Mouse (Mus musculus): ENCODE data around the gene 1700018G05Rik. TPM values are rescaled to one million over a fixed set of nuclear protein-coding genes. Genes with fewer than 3 reads are reported as not detected.
"Not testable (repeated sequence)": the region's sequence is repeated elsewhere in the genome, so short reads cannot be mapped to it uniquely, and the experiment has no call there.

The 1700018G05Rik gene
- polyA plus RNA-seq (2014; fragmentation: Nextera tagmentation; extraction: Ambion mirVana) = not detected in 2 replicates

DNA sequence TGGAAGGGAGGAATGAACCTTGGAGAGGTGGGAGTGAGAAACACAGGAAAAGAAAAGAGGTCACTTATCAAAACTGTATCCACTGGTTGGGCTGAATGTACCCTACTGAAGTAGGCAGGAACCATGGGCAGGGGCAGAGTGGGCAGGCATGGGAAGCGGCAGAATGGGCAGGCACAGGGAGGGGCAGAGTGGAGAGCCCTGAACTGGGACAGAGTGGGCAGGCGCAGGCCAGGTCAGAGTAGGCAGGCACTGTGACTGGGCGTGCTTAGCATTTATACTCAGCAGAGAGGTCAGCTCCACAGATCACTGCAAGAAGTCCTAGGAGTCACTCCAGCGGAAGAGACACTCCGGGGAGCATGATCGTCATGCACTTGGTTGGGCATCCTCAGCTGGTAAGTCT, at the start of gene 1700018G05Rik:
Gene 1700018G05Rik (plus strand): TSS at position 301 of the 400 bp plus-strand sequence.
- not testable (repeated sequence) for H3K9me3 ChIP-seq (ENCODE audit: control insufficient read depth, low read length); H3K4me1 ChIP-seq (ENCODE audit: control insufficient read depth, insufficient read depth, low read length); ATAC-seq (ENCODE audit: insufficient number of reproducible peaks, low FRiP score, low TSS enrichment, low read depth); DNase-seq (ENCODE audit: low spot score); H3K4me2 ChIP-seq (ENCODE audit: low read depth, severe bottlenecking); H3K9ac ChIP-seq (ENCODE audit: low read length); H3K27me3 ChIP-seq (ENCODE audit: control insufficient read depth, insufficient read depth, low read length); H3K36me3 ChIP-seq (ENCODE audit: control insufficient read depth, insufficient read depth, low read length); H3K4me3 ChIP-seq (ENCODE audit: low read depth, low read length); H3K27ac ChIP-seq (replicated peaks; ENCODE audit: low read depth, low read length)
- 91% methylated on average over 5 of the region's 6 CpGs for WGBS

DNA sequence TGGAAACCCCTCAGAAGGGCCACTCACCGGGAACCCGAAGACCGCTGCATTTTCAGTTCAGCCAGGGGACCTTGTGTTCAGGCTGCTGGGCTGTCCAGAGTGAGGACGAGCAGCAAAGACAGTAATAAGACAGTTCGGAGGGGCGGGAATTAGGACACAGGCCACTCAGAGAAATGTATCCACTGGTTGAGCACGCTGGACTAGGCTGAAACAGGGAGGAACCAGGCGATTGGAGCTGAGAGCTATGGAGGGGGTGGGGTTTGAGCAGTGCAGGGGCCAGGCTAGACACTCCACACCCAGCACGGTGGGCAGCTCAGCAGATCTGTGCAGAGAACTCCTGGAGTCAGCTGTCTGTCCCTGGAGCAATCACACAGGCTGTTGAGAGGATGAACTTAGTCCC, 19.6 kb upstream of the 1700018G05Rik start, which contains the start of the genes Dmrtc1a and 1700011M02Rik:
Gene Dmrtc1a (minus strand): TSS at position 101 of the 400 bp plus-strand sequence.
Gene 1700011M02Rik (plus strand): TSS at position 319 of the 400 bp plus-strand sequence.
- not testable (repeated sequence) for H3K4me3 ChIP-seq (ENCODE audit: low read depth, low read length); H3K27ac ChIP-seq (replicated peaks; ENCODE audit: low read depth, low read length); DNase-seq (ENCODE audit: low spot score); H3K4me1 ChIP-seq (ENCODE audit: control insufficient read depth, insufficient read depth, low read length); H3K9me3 ChIP-seq (ENCODE audit: control insufficient read depth, low read length); H3K9ac ChIP-seq (ENCODE audit: low read length); H3K4me2 ChIP-seq (ENCODE audit: low read depth, severe bottlenecking); ATAC-seq (ENCODE audit: insufficient number of reproducible peaks, low FRiP score, low TSS enrichment, low read depth); H3K27me3 ChIP-seq (ENCODE audit: control insufficient read depth, insufficient read depth, low read length); H3K36me3 ChIP-seq (ENCODE audit: control insufficient read depth, insufficient read depth, low read length)
- WGBS = 93% methylated on average over 6 of the region's 9 CpGs

DNA sequence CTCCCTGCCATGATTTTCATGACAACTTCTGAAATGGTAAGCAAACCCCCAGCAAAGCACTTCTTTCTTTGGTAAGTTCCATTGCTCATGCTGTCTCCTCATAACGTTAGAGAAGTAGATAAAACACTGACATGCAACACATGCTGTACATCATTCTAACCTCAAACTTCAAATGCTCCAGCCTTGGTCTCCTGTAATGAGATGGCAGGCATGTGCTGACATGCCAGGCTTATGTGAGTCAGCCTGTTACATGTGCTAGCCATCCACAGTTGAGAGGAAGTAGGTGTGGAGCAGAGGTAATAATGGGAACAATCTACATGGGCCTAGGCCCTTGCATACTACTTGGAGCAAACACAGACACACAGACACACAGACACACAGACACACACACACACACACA, 13.3 kb upstream of the 1700018G05Rik start:
- H3K4me2 ChIP-seq (ENCODE audit: low read depth, severe bottlenecking); H3K36me3 ChIP-seq (ENCODE audit: control insufficient read depth, insufficient read depth, low read length); ATAC-seq (ENCODE audit: insufficient number of reproducible peaks, low FRiP score, low TSS enrichment, low read depth); H3K9me3 ChIP-seq (ENCODE audit: control insufficient read depth, low read length); H3K9ac ChIP-seq (ENCODE audit: low read length); H3K27me3 ChIP-seq (ENCODE audit: control insufficient read depth, insufficient read depth, low read length); DNase-seq (ENCODE audit: low spot score); H3K4me3 ChIP-seq (ENCODE audit: low read depth, low read length); H3K4me1 ChIP-seq (ENCODE audit: control insufficient read depth, insufficient read depth, low read length); H3K27ac ChIP-seq (replicated peaks; ENCODE audit: low read depth, low read length): not testable (repeated sequence)
- 69% methylated on average over 1 of the region's 1 CpGs for WGBS

DNA sequence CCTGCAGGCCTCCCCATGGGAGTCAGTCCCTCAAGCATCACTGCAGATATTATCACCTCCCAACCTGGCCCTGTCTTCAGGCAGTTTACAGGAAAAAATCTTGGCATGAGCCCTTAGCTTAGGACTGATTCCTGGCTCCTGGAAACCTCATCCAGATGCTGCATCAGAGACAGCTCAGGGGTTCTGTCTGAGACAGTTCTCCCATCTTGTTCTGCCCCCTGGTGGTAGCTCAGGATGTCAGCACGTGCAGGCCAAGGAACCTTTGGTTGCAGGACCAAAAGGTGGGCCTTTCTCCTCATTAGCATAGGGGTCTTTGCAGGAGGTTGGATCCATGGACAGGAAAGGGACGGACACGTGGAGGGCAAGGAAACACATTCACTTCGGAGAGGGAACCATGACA, 1.5 kb upstream of the 1700018G05Rik start:
- not testable (repeated sequence) for ATAC-seq (ENCODE audit: insufficient number of reproducible peaks, low FRiP score, low TSS enrichment, low read depth); H3K36me3 ChIP-seq (ENCODE audit: control insufficient read depth, insufficient read depth, low read length); H3K9me3 ChIP-seq (ENCODE audit: control insufficient read depth, low read length); H3K4me1 ChIP-seq (ENCODE audit: control insufficient read depth, insufficient read depth, low read length); H3K9ac ChIP-seq (ENCODE audit: low read length); H3K4me3 ChIP-seq (ENCODE audit: low read depth, low read length); H3K4me2 ChIP-seq (ENCODE audit: low read depth, severe bottlenecking); H3K27ac ChIP-seq (replicated peaks; ENCODE audit: low read depth, low read length); H3K27me3 ChIP-seq (ENCODE audit: control insufficient read depth, insufficient read depth, low read length)
- WGBS = 22% methylated on average over 4 of the region's 4 CpGs
- peak; percentile 30 for DNase-seq (ENCODE audit: low spot score)

DNA sequence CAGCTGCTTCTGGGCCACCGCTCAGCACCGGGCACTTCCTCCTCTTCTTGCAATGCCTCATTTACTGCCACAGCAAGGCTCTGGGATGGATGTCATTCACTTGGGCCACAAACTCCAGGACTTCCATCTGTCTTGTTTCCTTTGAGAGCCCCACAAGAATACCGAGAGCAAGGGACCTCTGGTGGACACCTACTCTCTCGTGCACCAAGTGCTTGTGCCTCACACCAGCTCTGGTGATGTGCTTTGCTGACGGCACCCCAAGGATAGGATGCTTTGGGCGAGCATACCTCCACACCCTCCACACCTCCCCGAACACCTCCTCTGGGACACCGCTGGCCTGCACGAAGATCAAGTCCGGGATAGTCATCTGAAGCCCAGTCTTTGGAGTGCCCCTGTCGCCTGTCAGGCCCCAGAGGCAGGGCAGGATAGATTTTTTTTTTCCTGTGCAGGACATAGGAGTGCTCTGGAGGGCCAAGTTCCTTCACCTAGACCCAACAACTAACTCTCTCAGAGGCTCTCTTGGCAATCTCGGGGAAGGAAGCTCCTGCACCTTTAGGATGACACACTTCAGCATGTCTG, 4.9 kb downstream of the 1700018G05Rik start:
- ATAC-seq (ENCODE audit: insufficient number of reproducible peaks, low FRiP score, low TSS enrichment, low read depth) = no peak
- WGBS = 48% methylated on average over 12 of the region's 12 CpGs
- Histone ChIP-seq H3K27me3 (ENCODE audit: control insufficient read depth, insufficient read depth, low read length) (peaks cover 16% of the 10 kb centered on the region), H3K36me3 (ENCODE audit: control insufficient read depth, insufficient read depth, low read length) (no peaks in the 10 kb centered on the region), H3K27ac (replicated peaks; ENCODE audit: low read depth, low read length) (no peak overlapping the region), H3K4me1 (ENCODE audit: control insufficient read depth, insufficient read depth, low read length) (no peaks in the 10 kb centered on the region), H3K4me2 (ENCODE audit: low read depth, severe bottlenecking) (peak overlapping the region; percentile 71), H3K9me3 (ENCODE audit: control insufficient read depth, low read length) (no peaks in the 10 kb centered on the region), H3K9ac (ENCODE audit: low read length) (peak overlapping the region; percentile 72), H3K4me3 (ENCODE audit: low read depth, low read length) (peak overlapping the region; percentile 49)
- DNase-seq (ENCODE audit: low spot score) = peak; percentile 21

DNA sequence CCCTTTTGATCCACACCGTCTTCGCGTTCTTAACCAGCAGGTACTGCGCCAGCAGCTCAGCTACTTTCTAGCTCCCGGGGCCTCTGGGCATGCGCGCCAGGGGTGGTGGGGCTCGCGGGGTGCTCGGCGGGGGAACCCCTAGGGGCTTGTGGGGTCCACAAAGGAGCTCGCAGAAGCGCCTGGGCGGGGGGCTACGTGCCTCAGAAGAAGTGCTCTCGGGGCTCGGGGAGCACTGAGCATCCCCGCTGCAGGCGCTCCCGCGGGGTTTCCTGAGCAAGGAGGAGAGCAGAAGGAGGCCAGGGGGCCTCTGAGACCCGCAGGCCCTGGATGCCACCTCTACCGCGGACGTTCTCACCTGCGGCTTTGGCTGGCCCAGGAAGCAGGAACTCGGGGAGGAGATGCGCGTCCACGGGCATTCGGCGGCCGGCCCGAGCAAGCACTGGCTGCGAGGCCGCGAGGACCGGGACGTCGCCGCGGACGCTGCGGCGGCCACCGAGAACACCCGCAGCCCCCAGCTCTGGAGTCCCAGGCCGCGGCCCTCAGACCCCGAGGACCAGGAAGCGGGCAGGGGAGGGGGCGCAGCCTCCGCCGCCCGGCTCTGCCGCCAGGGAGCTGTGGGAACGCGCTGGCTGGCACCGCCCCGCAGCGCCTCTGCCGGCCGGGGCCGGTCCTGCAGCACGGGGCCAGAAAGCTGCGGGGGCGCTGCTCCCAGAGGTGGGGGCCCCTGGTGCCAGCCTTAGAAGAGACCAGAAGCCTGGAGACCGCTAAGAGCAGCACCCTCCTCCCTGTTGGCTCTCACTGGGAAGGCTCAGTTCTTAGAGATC, 5.6 kb downstream of the 1700018G05Rik start:
- Histone ChIP-seq H3K36me3 (ENCODE audit: control insufficient read depth, insufficient read depth, low read length) (no peaks in the 10 kb centered on the region), H3K9ac (ENCODE audit: low read length) (peak overlapping the region; percentile 72), H3K4me2 (ENCODE audit: low read depth, severe bottlenecking) (peak overlapping the region; percentile 71), H3K27ac (replicated peaks; ENCODE audit: low read depth, low read length) (no peak overlapping the region), H3K4me1 (ENCODE audit: control insufficient read depth, insufficient read depth, low read length) (no peaks in the 10 kb centered on the region), H3K9me3 (ENCODE audit: control insufficient read depth, low read length) (no peaks in the 10 kb centered on the region), H3K4me3 (ENCODE audit: low read depth, low read length) (peak overlapping the region; percentile 49), H3K27me3 (ENCODE audit: control insufficient read depth, insufficient read depth, low read length) (peaks cover 16% of the 10 kb centered on the region)
- 24% methylated on average over 40 of the region's 68 CpGs for WGBS
- peak; percentile 68 for DNase-seq (ENCODE audit: low spot score)
- peak; percentile 57; the same call in 1 of the 2 replicates for ATAC-seq (ENCODE audit: insufficient number of reproducible peaks, low FRiP score, low TSS enrichment, low read depth)

DNA sequence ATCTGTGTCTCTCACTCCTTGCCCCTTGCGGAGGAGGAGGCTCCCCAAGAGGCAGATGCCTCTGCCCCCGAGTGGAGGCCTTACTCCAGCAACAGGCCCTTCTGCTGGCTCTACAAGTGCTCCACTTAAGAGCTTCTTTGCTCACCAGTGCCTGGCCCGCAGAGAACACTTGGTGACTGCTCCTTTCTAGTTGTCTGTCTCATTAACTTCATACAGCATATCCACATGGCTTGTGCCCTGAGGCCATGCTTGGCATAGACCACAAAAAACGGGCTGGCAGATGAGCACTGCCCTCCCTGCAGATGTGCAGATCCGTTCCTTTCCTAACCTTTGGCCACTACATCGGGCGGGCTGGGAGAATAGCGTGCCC, 6.2 kb downstream of the 1700018G05Rik start:
- DNase-seq (ENCODE audit: low spot score) (no peak), ATAC-seq (ENCODE audit: insufficient number of reproducible peaks, low FRiP score, low TSS enrichment, low read depth) (no peak)
- Histone ChIP-seq H3K27ac (replicated peaks; ENCODE audit: low read depth, low read length) (no peak overlapping the region), H3K9me3 (ENCODE audit: control insufficient read depth, low read length) (no peaks in the 10 kb centered on the region), H3K4me3 (ENCODE audit: low read depth, low read length) (peak overlapping the region; percentile 49), H3K36me3 (ENCODE audit: control insufficient read depth, insufficient read depth, low read length) (no peaks in the 10 kb centered on the region), H3K9ac (ENCODE audit: low read length) (no peak overlapping the region), H3K4me1 (ENCODE audit: control insufficient read depth, insufficient read depth, low read length) (no peaks in the 10 kb centered on the region), H3K27me3 (ENCODE audit: control insufficient read depth, insufficient read depth, low read length) (peaks cover 16% of the 10 kb centered on the region), H3K4me2 (ENCODE audit: low read depth, severe bottlenecking) (peak overlapping the region; percentile 71; the same call in 1 of the 2 replicates)
- 64% methylated on average over 8 of the region's 8 CpGs for WGBS

DNA sequence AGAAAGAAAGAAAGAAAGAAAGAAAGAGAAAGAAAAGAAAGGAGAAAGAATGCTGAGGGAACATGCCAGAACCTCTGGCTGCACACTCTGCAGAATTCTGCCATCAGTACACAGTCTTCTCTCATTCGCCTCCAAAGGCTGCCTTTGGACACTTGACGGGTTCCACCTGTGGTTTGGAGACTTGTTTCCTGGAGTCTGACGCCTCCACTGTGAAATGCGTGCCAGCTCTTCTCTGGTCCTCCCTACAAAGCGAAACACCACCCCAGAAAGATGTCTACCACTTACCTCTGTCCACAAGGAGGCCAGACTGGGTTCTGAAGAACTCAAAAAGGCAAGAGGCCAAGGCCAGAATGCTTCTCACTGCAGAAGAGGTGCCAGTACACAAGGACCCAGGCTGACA, 8.6 kb downstream of the 1700018G05Rik start:
- Histone ChIP-seq H3K4me3 (ENCODE audit: low read depth, low read length) (no peak overlapping the region), H3K9ac (ENCODE audit: low read length) (no peak overlapping the region), H3K27me3 (ENCODE audit: control insufficient read depth, insufficient read depth, low read length) (peaks cover 16% of the 10 kb centered on the region), H3K9me3 (ENCODE audit: control insufficient read depth, low read length) (no peaks in the 10 kb centered on the region), H3K4me2 (ENCODE audit: low read depth, severe bottlenecking) (no peak overlapping the region), H3K4me1 (ENCODE audit: control insufficient read depth, insufficient read depth, low read length) (no peaks in the 10 kb centered on the region), H3K27ac (replicated peaks; ENCODE audit: low read depth, low read length) (no peak overlapping the region), H3K36me3 (ENCODE audit: control insufficient read depth, insufficient read depth, low read length) (no peaks in the 10 kb centered on the region)
- ATAC-seq (ENCODE audit: insufficient number of reproducible peaks, low FRiP score, low TSS enrichment, low read depth) (no peak), DNase-seq (ENCODE audit: low spot score) (no peak)
- WGBS = 79% methylated on average over 5 of the region's 5 CpGs

Data from limb, embryonic 11.5 days (tissue).